Mouse (Mus musculus) layer of hippocampus, postnatal 25 days (tissue): ENCODE data around the gene St3gal3. TPM values are rescaled to one million over a fixed set of nuclear protein-coding genes. Genes with fewer than 3 reads are reported as not detected.

Source experiments
- DNase-seq, 2 experiments: peaks; one replicate each; pipeline ENCODE4 v3.0.0; 2022; ENCODE audit warnings: mixed read lengths in 2 of 2, low spot score in 1 of 2; ENCODE audit errors: extremely low spot score in 1 of 2
- total RNA-seq, 2 experiments: library from RNA; stranded (reverse); gene quantifications; 2 replicates each; pipeline ENCODE4 v1.2.3; 2021

Gene St3gal3
- total RNA-seq = 10 to 100 TPM; 43.0 to 46.6 TPM

DNA sequence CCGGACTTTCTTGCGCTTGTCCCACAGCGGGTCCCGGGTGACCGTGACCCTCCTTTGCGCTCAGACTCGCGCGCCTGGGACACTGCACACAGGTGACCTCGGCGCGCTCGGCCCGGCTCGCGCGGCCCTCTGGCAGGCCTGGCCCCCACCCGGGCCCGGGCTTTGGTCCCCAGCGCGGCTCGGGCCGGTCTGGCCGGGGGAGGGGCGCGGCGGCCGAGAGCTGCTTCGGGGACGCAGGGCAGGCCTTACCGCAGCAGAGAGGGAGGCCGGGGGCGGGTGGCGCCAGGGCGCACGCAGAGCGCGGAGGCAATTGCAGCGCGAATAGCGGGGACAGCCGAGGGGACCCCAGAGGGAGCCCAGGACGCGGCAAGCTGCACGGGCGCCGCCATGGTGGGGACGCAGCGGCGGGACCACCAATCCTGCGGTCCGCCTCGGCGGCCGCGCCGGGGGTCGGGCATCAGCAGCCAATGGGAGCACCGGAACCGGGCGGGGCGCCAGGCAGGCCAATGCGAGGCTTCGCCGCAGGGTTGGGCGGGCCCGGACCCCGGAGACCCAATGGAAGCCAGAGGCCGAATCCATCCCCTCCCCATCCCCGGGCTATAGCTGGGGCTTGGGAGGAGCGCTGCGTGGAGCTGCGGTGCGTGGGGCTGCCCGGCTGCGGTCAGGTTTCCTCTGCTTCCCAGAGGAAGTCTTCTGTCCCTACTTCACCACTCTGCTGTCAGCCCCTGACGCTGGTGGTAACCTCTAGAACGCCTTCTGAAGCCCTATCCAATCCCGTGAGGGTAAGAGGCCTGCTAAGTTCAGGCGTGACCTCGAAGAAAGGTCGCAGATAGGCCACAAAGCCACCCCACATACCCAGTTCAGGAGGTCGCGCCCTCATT lies at the start of gene St3gal3:
TSS of gene St3gal3 (minus strand) at position 430 of the 881 bp plus-strand sequence.
- peak; percentile 97 to 99 for DNase-seq

DNA sequence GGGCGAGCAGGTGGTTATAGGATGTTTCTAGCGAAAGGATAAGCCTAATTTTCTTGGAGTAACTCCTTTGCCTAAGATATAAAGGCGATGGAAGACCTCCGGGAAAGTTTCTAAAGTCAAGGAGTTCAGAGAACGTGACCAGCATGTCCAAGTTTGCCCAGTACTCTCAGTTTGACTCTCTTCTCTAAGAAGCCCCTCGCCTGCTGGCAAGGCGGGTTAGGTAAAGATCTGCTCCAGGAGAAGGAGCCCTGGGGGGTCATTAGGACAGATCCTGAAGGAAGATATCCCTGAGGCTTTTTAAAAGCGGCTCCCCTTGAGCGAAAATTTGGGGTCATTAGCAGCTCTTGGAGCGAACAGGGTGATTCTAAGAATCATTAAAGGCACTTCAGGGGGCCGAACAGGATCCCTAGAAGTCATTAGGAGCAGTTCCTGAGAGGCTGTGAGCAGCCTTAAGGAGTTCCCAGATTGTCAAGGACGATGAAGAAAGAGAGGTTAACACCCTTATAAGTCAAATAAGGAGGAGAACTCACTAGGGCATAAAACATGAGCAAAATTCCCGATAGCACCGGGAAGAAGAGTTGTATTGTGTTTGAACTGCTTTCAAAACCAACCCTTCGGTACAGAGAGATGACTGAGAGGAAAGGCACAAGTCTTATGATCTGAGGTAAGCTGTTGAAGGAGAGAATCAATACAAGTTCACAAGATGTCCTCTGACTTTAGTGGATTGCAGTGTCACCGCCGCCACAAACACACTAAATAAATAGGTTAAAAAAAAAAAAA lies 45.8 kb upstream of the St3gal3 start:
- DNase-seq = no peak

DNA sequence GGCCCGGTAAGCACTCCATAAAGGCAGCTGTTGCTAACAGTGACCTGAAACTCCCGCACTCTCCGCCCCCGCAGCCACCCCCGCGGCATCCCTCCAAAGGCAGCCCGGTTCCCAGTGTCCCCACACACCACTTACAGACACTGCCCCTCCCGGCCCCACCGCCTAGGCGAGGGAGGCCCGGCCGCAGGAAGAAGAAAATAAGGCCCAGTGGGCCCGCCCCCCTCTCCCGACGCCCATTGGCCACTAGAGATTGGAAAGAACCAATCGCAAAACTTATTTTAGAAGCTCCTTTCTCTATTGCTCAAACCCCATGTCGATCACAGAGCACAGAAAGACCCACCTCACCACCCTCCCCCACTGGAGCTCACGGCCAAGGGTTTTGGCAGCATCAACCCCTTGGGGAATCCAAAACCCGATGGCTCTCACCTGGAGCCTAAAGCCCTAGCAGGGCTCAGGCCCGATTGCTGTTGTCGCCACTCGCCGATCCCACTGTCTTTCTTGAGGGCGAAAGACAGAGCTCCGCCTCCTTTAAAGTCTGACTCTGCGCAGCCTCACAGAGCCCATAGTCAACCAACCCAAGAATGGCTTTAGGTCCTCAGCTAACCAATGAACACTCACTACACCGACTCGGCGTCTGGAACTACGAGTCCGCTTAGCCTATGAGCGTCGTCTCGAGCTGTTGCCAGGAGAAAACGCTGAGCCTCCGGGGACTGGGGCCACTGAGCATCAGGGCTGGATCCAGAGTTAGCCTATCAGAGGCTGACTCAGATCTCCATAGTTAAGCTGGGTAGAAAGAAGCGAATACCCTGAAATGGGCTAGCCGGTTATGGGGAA lies 45.0 kb upstream of the St3gal3 start, which contains the start of gene Kdm4a:
TSS of gene Kdm4a (minus strand) at position 577 of the 834 bp plus-strand sequence.
- DNase-seq = peak; percentile 74 to 86

DNA sequence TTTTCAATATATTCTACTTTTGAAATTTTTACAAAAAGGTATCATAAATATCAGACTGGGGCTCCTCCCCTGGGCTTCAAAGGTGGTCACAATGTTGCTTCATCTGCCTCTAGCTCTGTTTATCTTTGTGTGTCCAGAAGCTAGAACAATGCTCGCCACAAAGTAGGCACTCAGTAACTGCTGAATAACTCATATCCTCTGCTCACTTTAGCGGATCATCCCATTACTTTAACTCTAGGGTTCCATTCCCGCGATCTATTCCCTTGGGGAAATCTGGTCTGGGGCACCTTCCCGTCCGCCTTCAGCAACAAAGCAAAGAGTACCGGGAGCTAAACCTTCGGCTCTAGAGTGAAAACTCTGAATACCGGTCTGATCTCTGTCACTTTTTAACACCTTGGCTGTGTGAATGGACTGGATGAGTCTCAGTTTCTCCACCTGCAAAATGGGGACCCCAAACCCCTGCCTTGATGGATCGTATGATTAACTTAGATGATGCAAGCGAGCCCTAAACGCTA lies 44.3 kb upstream of the St3gal3 start:
- DNase-seq = no peak

DNA sequence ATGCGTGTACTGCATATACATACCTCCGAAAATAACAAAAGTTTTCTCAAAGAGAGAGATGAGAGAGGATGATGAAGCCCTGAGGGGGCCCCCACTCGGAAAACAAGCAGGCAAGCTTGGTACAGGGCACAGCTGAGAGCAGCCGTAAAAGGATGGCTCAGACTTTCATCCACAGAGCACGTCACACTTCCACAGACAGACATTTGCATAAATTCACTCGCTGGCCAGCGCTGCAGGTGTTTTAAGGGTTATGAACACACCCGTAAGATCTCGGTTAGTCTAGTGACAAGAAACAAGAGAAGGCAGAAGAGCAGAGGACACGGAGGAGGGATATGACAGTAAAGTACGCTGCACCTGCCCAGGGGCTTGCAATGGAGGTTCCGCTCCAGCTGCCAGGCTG lies 37.7 kb upstream of the St3gal3 start:
- DNase-seq = no peak

DNA sequence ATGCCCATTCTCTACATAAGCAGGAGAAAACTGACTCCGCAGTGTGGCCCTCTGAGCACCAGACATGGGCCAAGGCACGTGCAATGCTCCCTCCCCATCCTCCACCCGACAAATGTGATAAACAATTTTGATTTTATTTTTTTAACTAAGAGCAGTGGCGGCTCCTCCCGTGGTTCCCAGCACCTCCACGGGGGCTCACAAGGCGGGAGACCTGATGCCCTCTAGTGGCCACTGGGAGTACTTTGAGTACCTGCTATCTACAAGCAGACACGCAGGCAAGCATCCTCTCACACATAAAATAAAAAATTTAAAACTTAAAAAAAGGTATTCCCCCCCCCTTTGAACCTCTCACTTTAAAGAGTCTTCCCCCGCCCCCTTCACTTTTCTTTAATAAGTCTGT lies 36.3 kb upstream of the St3gal3 start:
- no peak for DNase-seq

DNA sequence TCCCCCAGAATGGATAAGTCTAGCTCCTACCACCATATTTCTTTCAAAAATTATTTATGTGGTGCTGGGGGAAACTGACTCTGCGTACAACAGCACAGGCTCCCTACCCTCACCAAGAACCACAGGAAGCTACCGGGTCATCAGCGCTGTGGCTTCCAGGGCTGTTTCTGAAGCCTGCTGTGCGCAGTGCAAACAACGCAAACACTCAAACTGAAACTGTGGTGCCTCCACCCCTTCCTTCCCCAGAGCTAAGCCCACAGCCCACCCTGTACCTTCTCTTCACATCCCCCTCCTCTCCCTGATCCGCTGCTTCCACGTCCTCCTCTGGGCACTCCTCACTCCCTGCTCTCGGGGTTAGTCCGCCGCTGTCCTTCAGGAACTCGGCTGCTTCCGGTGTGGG lies 27.4 kb upstream of the St3gal3 start:
- DNase-seq = no peak

DNA sequence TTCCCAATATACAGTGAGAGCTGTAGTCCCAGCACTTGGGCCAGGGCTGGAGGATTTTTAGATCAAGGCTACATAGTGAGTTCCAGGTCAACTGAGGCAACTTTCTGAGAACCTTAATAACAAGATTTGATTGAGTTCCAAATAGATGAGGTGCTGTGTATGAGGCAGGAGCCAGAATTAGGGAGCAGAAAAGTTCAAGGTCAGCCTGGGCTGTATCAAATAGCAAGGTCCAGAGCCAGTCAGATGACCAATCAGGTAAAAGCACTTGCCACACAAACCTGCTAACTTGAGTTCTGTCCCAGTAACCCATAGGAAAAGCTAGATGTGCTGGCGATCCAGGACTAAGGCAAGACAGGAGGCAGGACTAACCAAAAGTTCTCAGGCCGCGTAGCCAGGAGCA lies 23.0 kb upstream of the St3gal3 start:
- DNase-seq = no peak

DNA sequence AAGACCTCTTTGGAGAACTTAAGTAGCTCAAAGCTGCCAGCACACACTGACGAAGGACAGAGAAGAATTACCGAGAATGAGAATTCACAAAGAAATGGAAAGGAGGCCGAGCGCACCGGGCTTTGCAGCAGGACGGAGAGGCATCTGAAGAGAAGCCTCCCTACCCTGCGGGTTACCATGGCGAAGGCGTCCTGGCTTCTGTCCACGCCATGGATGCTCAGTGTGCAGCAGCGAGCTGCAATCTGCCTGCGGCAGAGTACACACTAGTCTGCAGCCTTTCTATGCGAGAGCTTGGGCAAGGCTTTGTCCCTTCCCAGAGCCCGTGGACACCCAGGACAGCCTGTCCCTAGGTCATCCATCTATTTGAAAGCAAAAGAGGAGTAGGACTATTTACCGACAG lies 21.8 kb upstream of the St3gal3 start:
- DNase-seq = peak in 1 of 2 experiments; percentile 47

DNA sequence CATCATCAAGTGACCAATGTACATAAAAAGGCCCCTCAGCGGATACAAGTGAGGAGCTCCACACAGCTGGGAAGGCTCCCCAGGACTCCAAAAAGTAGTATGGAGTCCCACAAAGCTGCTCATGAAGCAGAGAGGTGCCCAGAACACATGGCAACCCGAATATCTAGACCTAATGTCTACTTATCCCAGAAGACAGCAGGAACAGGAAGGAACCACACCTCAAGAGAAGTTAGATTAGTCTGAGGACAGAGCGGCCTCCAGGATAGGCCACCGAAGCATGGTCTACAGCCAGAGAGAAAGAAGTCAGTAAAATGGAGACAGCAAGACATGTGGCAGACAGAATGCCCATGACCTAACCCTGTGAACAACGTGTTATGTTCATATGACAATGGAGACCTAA lies 20.2 kb upstream of the St3gal3 start:
- no peak for DNase-seq

DNA sequence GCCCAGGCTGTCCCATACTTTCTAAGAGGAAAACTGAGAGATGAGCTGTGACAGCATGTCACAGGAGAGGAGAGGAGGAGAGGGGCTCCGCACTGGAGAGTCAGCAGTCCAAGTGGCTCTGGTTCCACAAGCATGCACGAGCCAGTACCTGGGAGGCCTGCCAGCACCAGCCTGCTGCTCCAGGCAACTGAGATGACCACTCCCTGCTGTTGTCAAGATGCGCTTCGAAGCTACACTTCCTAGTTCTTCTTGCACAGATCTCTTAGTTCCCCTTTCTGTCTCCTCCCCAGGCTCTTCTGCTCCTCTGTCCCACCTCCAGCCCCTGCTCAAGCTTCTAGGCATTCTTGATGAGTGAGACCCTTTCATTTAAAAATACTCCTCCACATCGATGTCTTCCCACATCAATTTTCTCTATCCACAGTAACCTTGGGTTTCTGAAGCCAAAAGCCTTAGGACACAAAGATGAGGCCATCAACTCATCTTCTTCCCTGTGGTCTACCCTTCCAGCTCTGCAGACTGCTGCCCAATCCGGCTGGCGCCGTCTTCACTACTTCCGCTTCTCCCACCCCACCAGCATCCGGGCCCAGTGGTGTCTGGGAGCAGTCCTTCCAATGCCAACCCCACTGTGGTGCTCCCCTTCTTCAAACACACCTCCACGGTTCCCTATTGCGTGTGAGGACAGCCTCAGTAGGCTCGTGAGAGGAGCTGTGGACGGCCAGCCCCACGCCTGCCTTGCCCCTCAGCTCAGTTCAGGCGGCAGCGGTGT lies 17.5 kb upstream of the St3gal3 start:
- DNase-seq = no peak

DNA sequence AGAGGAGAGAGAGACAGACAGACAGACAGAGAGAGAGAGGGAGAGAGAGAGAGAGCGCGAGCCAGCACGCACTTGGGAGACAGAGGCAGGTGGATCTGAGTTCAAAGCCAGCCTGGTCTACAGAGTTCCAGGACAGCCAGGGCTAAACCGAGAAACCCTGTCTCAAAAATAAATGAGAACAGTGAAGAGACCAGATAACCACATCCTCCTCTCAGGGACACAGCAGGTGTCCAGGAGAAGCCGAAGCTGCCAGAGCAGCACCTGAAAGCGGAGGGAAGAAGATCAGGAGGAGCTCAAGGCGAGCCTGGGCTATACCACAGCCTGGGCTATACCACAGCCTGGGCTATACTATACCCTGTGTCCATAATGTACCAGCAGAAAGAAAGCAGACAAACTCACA lies 16.1 kb upstream of the St3gal3 start:
- no peak for DNase-seq

DNA sequence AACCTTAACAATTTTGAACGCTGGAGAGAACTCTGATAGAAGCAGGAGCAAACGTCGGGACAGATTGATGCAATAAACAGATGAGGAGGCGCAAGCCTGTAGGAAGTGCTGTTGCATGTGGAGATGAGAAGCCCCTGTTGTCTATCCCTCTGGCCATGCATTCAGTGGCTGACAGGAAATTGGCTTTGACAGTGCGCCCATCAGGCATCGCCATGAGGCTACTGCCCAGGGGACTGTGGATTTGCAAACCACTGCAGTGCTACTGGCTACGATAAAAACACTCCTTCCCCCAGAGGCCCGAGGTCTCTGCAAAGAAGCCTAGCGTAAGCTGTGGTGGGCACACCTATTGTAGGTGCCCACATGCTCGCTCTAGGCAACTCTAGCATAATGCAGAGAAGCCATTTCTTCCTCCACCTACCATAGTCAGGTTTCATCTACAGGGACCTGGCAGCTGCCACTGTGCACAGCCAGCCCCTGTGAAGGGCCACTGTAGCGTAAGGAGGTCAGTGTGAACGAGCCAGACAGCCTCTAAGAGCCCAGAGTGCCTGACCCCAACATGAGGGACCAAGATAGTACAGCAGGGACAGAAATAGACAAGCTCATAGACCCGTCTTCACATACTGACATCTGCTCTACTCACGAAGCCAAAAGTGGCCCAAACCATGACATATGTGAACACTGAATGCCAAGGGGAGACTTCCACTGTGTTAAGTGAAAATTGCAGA lies 15.4 kb upstream of the St3gal3 start:
- no peak for DNase-seq

DNA sequence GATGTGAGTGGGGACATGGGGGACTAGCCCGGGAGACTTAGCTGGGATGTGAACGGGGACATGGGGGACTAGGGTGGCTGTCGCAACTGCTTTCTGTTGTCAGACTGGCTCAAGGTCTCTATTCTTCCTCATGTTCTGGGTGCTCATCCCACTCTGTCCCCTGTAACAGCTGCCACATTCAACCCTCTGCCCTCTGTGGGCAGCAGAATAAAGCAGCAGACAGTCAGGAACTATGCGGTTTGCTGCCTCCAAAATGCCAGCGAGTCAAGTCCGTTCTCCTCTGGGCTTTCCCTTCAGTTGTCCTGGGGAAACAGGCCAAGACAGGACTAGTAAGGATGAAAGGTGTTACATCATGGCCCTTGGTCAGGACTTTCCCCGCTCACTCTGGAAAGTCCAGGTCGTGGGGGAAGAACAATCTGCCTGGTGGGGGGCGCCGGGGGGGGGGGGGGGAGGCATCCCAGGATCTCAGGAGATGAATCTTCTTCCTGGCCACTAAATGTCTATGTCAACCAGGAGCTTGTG lies 14.4 kb upstream of the St3gal3 start:
- no peak for DNase-seq

DNA sequence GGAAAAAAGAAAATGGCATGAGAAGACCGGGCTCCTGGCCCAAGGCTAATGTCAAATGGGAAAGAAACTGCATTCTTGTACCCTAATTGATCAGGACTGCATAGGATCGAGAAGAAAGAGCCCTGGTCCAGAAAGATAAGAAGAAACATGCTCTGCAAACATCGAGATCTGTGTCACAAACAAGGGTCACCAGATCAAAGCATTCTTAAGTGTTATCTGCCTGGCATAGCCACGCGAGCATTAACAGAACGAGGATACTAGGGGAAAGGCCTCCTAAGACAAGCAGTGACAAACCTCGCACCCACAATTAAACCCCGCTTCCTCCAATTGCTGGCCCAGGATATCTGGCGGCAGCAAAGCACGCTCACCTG lies 13.6 kb upstream of the St3gal3 start:
- no peak for DNase-seq

DNA sequence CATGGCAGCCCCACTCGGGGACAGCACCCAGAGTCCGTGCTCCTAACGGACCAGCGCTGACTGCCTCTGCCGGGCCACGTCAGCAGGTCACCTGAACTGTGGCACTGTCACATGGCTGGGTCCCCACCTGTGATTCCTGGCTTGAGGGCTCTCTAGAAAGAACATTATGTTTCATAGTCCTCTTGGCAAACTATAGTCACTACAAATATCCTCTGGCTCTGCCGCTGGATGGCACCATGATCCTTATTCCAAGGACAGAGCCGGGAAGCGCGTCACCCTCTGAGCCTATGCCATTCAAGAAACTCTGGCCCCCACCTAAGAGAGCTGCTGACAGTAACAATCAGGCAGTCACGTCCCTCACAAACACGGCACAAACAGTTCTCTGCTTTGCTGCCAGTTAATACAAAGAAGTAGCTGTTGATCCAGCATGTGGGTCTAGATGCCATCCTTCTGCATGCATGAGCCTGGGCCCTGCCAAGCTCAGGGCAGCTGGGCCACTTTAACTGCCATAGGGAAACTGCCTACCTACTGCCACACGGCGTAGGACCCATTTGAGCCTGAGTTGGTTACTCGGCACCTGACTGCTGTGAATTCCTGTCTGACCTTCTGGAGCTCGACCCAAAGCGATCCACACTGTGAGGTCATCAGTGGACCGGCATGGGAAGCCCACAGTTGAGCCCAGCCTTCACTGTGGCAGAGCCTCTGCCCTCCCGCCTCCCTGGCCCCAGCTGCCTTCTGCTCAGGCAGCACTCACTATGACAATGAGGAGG lies 13.0 kb upstream of the St3gal3 start:
- no peak for DNase-seq

DNA sequence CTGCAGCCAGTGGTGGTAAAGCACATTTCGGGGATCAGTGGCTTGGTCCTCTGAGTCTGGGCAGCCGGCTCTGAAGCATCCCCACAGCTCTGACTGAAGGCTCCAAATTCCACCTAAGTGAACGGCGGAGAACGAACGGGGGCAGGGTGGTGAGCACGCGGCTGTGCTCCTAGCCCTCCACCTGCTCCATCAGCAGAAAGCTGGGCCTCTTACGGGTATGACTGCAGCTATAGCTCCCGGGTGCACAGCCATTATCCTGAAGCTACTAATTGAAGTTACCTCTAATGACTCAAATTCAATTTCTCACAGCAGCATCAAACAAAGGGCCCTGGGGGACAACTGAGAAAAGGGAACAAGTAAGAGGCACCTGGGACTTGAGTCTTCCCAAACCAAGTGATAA lies 12.4 kb upstream of the St3gal3 start:
- DNase-seq = no peak

DNA sequence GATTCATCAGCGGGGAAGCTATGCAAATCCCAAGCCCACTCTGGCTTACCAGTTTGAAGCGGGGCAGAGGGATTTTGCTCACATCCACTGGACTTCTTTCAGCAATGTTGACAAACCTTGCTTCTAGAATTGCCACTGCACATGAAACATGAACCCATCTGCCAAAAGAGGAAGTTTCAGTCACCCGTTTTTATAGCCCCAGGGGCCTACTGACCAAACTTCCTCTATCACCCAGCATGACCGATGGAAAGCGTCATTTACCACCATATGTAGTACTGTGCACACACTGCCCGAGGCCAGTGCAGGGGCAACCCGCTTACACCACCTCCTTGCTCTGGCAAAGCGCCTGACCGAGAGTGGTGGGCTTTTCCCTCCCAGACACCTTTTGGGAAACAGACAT lies 9.6 kb upstream of the St3gal3 start:
- DNase-seq = no peak
